Mouse (Mus musculus): ENCODE measurements around the gene Adgre5. TPM values are rescaled to one million over a fixed set of nuclear protein-coding genes. Genes with fewer than 3 reads are reported as not detected.
A peak's percentile ranks its signal among the peaks of the same experiment; 100 is the strongest.

Gene Adgre5
- 18.7 and 23.5 TPM in 2 replicates for polyA plus RNA-seq (2012; ENCODE audit: insufficient read depth, low replicate concordance)

DNA sequence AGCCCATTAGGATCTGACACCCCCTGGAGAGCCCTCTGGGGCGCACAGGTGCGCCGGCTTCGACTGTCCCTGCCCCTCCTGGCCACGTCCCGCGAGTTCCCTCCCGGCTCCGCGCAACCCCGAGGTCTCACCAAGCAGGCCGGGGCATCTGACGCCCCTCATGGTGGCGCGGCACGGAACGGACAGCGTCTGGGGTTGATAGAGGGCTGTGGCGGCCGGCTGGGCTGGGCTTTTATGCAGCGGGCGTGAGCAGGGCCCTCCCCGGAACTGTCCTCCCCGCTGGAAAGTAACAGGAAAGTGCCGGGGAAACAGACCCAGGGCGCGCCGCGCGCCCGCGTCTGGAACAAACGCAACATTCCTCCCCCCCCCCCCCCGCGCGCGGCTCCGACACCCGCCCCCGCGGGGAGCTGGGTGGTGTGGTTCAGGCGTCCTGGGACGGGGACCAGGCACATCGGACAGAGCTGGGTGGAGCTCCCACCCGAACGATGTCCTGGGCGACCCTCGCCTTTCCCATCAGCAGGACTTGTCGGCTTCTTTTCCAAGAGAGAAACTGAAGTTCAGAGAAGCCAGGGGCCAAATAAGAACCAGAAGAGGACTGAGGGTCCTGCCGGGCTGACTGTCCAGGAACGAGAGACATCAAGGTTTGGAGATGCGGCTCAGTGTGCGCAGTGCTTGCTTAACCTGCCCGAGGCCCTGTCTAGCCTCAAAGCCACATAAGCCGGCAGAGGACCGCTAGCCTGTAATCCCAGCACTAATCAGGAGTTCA is at the start of gene Adgre5:
Gene Adgre5, minus strand, starts transcription at position 351 of the 766 bp plus-strand sequence.
- no peaks in the 10 kb centered on the region for H3K27me3 ChIP-seq (replicated peaks)
- H3K36me3 ChIP-seq (replicated peaks; ENCODE audit: low read length), result peaks cover 14% of the 10 kb centered on the region
- H3K4me3 ChIP-seq (replicated peaks), result peak within 1 kb of the TSS; percentile 94
- H3K4me1 ChIP-seq, result peaks cover 69% of the 10 kb centered on the region
- H3K9me3 ChIP-seq, result peaks cover 8% of the 10 kb centered on the region; the same call in 1 of the 2 replicates
- TF ChIP-seq FLI1 (IDR thresholded peaks at IDR 0.05; ENCODE audit: low read length), result no peak
- no peak for TF ChIP-seq GATA1 (IDR thresholded peaks at IDR 0.05; ENCODE audit: borderline replicate concordance, low read length)

GRCm38 (mm10) chr8:83789826-83790225 is 48.7 kb upstream of the Adgre5 start:
- Histone ChIP-seq H3K27me3 (replicated peaks) (peaks cover 49% of the 10 kb centered on the region), H3K4me1 (no peaks in the 10 kb centered on the region), H3K4me3 (replicated peaks) (no peak overlapping the region), H3K36me3 (replicated peaks; ENCODE audit: low read length) (no peaks in the 10 kb centered on the region), H3K9me3 (no peaks in the 10 kb centered on the region)
- TF ChIP-seq FLI1 (IDR thresholded peaks at IDR 0.05; ENCODE audit: low read length) (no peak), GATA1 (IDR thresholded peaks at IDR 0.05; ENCODE audit: borderline replicate concordance, low read length) (no peak)

DNA sequence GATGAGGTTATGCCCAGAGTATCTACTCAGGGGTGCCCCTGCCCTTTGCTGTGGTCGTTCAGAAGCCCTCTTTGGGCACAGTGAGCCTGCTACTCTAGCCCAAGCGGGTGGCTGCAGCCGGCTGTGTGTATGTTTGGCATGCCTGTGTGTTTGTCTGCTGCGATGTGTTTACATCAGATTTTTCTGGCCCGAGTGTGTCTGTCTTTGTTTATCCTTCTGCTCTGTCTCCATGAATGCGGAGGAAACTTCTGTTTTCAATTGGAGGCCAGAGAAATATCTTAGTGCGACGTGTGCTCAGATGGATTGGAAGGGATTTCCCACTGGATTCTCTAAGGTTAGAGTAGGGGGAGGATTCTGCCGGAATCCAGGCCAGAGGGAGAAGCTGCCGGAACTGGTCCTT is 43.9 kb upstream of the Adgre5 start:
- no peak overlapping the region for H3K4me3 ChIP-seq (replicated peaks)
- peaks cover 9% of the 10 kb centered on the region for H3K4me1 ChIP-seq
- no peaks in the 10 kb centered on the region for H3K9me3 ChIP-seq
- TF ChIP-seq FLI1 (IDR thresholded peaks at IDR 0.05; ENCODE audit: low read length) (no peak), GATA1 (IDR thresholded peaks at IDR 0.05; ENCODE audit: borderline replicate concordance, low read length) (no peak)
- H3K27me3 ChIP-seq (replicated peaks), result peaks cover 65% of the 10 kb centered on the region
- no peaks in the 10 kb centered on the region for H3K36me3 ChIP-seq (replicated peaks; ENCODE audit: low read length)

GRCm38 (mm10) chr8:83782832-83783558 is 41.9 kb upstream of the Adgre5 start:
- Histone ChIP-seq H3K36me3 (replicated peaks; ENCODE audit: low read length) (no peaks in the 10 kb centered on the region), H3K4me3 (replicated peaks) (peak overlapping the region; percentile 64), H3K4me1 (peaks cover 16% of the 10 kb centered on the region), H3K9me3 (no peaks in the 10 kb centered on the region), H3K27me3 (replicated peaks) (peaks cover 60% of the 10 kb centered on the region)
- no peak for TF ChIP-seq GATA1 (IDR thresholded peaks at IDR 0.05; ENCODE audit: borderline replicate concordance, low read length)
- no peak for TF ChIP-seq FLI1 (IDR thresholded peaks at IDR 0.05; ENCODE audit: low read length)

DNA sequence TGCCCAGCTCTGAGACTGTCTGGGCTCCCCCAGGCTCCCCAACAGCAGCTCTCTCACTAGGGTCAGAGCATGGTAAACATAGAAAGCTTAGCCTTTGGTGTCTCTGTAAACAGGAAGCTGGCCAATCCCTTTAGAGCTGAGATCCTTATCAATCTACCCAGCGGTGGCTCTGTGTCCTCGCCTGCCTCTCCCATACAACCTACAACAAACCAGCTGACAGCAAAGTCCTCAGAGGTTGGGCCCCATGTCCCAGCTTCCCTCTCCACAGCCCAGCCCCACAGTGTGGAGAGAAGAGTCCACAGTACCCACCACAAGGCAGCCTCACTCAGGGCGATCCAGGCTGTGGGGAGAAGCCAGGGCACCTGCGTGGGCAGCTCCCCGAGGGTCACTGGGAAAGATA is 38.5 kb upstream of the Adgre5 start:
- H3K27me3 ChIP-seq (replicated peaks), result peaks cover 40% of the 10 kb centered on the region
- H3K4me3 ChIP-seq (replicated peaks), result no peak overlapping the region
- no peaks in the 10 kb centered on the region for H3K9me3 ChIP-seq
- peaks cover 25% of the 10 kb centered on the region for H3K4me1 ChIP-seq
- no peak for TF ChIP-seq FLI1 (IDR thresholded peaks at IDR 0.05; ENCODE audit: low read length)
- H3K36me3 ChIP-seq (replicated peaks; ENCODE audit: low read length), result no peaks in the 10 kb centered on the region

DNA sequence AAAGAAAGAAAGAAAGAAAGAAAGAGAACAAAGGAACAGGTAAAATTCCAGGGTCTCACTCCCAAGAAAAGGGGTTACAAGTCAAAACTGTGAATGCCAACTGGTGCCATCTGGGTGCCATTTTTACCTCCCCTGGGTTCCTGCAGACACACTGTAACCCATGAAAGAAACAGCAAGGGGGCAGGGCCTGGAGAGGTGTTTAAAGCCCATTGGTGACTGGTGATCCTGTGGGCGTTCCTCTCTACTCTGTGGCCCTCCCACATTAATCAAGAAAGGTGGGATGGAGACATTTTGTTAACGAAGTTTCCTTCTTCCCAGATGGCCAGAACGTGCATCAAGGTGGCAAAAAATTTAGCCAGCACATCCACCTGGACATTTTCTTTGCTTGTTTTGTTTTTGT is 36.9 kb upstream of the Adgre5 start:
- Histone ChIP-seq H3K4me1 (peaks cover 33% of the 10 kb centered on the region), H3K4me3 (replicated peaks) (no peak overlapping the region), H3K36me3 (replicated peaks; ENCODE audit: low read length) (no peaks in the 10 kb centered on the region), H3K9me3 (no peaks in the 10 kb centered on the region), H3K27me3 (replicated peaks) (peaks cover 34% of the 10 kb centered on the region)
- TF ChIP-seq FLI1 (IDR thresholded peaks at IDR 0.05; ENCODE audit: low read length) (no peak), GATA1 (IDR thresholded peaks at IDR 0.05; ENCODE audit: borderline replicate concordance, low read length) (no peak)

DNA sequence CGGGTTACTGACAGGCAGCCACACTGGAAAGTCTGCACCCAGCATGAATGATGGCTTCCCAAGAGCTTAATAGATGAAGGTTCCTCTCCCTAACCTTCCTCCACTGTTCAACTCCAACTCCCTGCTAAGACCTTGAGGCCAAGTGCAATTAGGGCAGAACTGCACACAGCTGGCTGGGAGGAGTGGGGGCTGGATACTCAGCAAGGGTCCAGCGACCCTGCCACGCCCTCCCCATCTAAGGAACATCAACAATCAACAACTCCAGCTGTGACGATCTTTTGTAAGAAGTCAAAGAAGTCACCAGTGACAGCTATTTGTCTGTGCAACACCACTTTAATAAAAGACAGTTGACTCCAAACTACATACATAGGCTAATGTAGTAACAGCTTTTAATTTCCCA is 35.5 kb upstream of the Adgre5 start:
- no peaks in the 10 kb centered on the region for H3K36me3 ChIP-seq (replicated peaks; ENCODE audit: low read length)
- TF ChIP-seq GATA1 (IDR thresholded peaks at IDR 0.05; ENCODE audit: borderline replicate concordance, low read length), result no peak
- H3K4me3 ChIP-seq (replicated peaks), result no peak overlapping the region
- peaks cover 42% of the 10 kb centered on the region for H3K4me1 ChIP-seq
- peaks cover 25% of the 10 kb centered on the region for H3K27me3 ChIP-seq (replicated peaks)
- H3K9me3 ChIP-seq, result no peaks in the 10 kb centered on the region

- peaks cover 8% of the 10 kb centered on the region for H3K27me3 ChIP-seq (replicated peaks)
- peaks cover 57% of the 10 kb centered on the region for H3K4me1 ChIP-seq
- H3K9me3 ChIP-seq, result no peaks in the 10 kb centered on the region
- no peak for TF ChIP-seq GATA1 (IDR thresholded peaks at IDR 0.05; ENCODE audit: borderline replicate concordance, low read length)
- no peak for TF ChIP-seq FLI1 (IDR thresholded peaks at IDR 0.05; ENCODE audit: low read length)
- no peak overlapping the region for H3K4me3 ChIP-seq (replicated peaks)
- H3K36me3 ChIP-seq (replicated peaks; ENCODE audit: low read length), result no peaks in the 10 kb centered on the region
Measured at GRCm38 (mm10) chr8:83774221-83774620, 33.1 kb upstream of the Adgre5 start.

- Histone ChIP-seq H3K9me3 (no peaks in the 10 kb centered on the region), H3K27me3 (replicated peaks) (peaks cover 6% of the 10 kb centered on the region), H3K4me3 (replicated peaks) (no peak overlapping the region), H3K4me1 (peaks cover 64% of the 10 kb centered on the region), H3K36me3 (replicated peaks; ENCODE audit: low read length) (no peaks in the 10 kb centered on the region)
- TF ChIP-seq GATA1 (IDR thresholded peaks at IDR 0.05; ENCODE audit: borderline replicate concordance, low read length) (no peak), FLI1 (IDR thresholded peaks at IDR 0.05; ENCODE audit: low read length) (no peak)
Measured at GRCm38 (mm10) chr8:83773452-83773846, 32.3 kb upstream of the Adgre5 start.
